ENCODE assay signal across 16 mouse cellular contexts in genomic region chr16:79907126-79907525, GRCm38 (mm10).
"Had no signal": no experiment of that assay in that cellular context is flagged by ENCODE, and none has a peak within 500 bp of the region (broad histone marks: within the 10 kb centered on the region; RNA-seq: fewer than 3 reads in every experiment).

No protein-coding gene starts in this region.

- H3K4me1 ChIP-seq: limb, embryonic 13.5 days; liver, embryonic 15.5 days; megakaryocyte, embryonic 14.5 days; neural tube, embryonic 15.5 days; stomach, embryonic 15.5 days had no signal

- H3K9me3 ChIP-seq: limb, embryonic 13.5 days; liver, embryonic 15.5 days; megakaryocyte, embryonic 14.5 days; neural tube, embryonic 15.5 days; stomach, embryonic 15.5 days had no signal

- H3K4me3 ChIP-seq: layer of hippocampus, adult 2 months; limb, embryonic 13.5 days; liver, embryonic 15.5 days; megakaryocyte, embryonic 14.5 days; neural tube, embryonic 15.5 days; stomach, embryonic 15.5 days had no signal

- H3K4me2 ChIP-seq: limb, embryonic 13.5 days; liver, embryonic 11.5 days; liver, embryonic 15.5 days; neural tube, embryonic 15.5 days; stomach, embryonic 15.5 days had no signal

- H3K9ac ChIP-seq: limb, embryonic 13.5 days; liver, embryonic 15.5 days; neural tube, embryonic 15.5 days; stomach, embryonic 15.5 days had no signal

- ATAC-seq: midbrain, embryonic 16.5 days had no signal

- H3K27me3 ChIP-seq: limb, embryonic 13.5 days; liver, embryonic 15.5 days; megakaryocyte, embryonic 14.5 days; neural tube, embryonic 15.5 days; stomach, embryonic 15.5 days had no signal

- H3K27ac ChIP-seq: layer of hippocampus, adult 2 months; limb, embryonic 13.5 days; liver, embryonic 15.5 days; macrophage; neural tube, embryonic 15.5 days; stomach, embryonic 15.5 days had no signal

- DNase-seq: kidney, adult 18-20 months; kidney, postnatal 10 days; kidney, postnatal 4 days; lung, adult 2 months; lung, postnatal 10 days; thymus, adult 2 months; thymus, postnatal 25 days had no signal

- H3K36me3 ChIP-seq: limb, embryonic 13.5 days; liver, embryonic 15.5 days; neural tube, embryonic 15.5 days; stomach, embryonic 15.5 days had no signal
